Mouse (Mus musculus) liver, embryonic 16.5 days (tissue): Measurements from ENCODE around the gene Rnasek. TPM values are rescaled to one million over a fixed set of nuclear protein-coding genes. Genes with fewer than 3 reads are reported as not detected.

ENCODE experiments used
- ATAC-seq: fragments of 200-750 bp; cut with Nextera tagmentation; 2 replicates; pipeline ENCODE4 v1.8.0; 2017; ENCODE audit warnings: low read depth, mild to moderate bottlenecking, moderate number of reproducible peaks, moderate library complexity
- H3K27ac ChIP-seq: fragments of 300-500 bp; sonication (generic); 2 replicates; pipeline ENCODE4 v1.5.1; 2014; ENCODE audit warnings: mild to moderate bottlenecking, low read length
- H3K27me3 ChIP-seq: fragments of 300-500 bp; sonication (generic); 2 replicates; pipeline ENCODE4 v1.6.1; 2014; ENCODE audit warnings: low read depth, low read length, mixed read lengths; ENCODE audit not compliant: control insufficient read depth, insufficient read depth
- H3K36me3 ChIP-seq: fragments of 300-500 bp; sonication (generic); 2 replicates; pipeline ENCODE4 v1.6.1; 2014; ENCODE audit warnings: mild to moderate bottlenecking; ENCODE audit not compliant: control insufficient read depth, insufficient read depth
- H3K4me1 ChIP-seq: fragments of 300-500 bp; sonication (generic); 2 replicates; pipeline ENCODE4 v1.6.1; 2014; ENCODE audit warnings: low read depth, low read length, mixed read lengths; ENCODE audit not compliant: control insufficient read depth
- H3K4me2 ChIP-seq: fragments of 300-500 bp; sonication (generic); 2 replicates; pipeline ENCODE4 v1.6.1; 2014; ENCODE audit warnings: low read depth, low read length, mixed read lengths
- H3K4me3 ChIP-seq: fragments of 300-500 bp; sonication (generic); 2 replicates; pipeline ENCODE4 v1.5.1; 2014; ENCODE audit warnings: low read depth, mild to moderate bottlenecking, low read length
- H3K9ac ChIP-seq: fragments of 300-500 bp; sonication (generic); 2 replicates; pipeline ENCODE4 v1.6.1; 2014; ENCODE audit warnings: low read depth, low read length
- H3K9me3 ChIP-seq: fragments of 300-500 bp; sonication (generic); replicated peaks from 2 replicates; pipeline ENCODE4 v1.6.1; 2016; ENCODE audit warnings: low read length; ENCODE audit not compliant: control insufficient read depth
- WGBS: fragments of 180-500 bp; shearing (Covaris S2); extraction: QIAGEN DNeasy Blood & Tissue Kit; methylation state at CpG from one replicate; pipeline ENCODE4 v1.1.7; 2014; ENCODE audit not compliant: insufficient replicate concordance; 5-methylcytosine and 5-hydroxymethylcytosine counted together
- polyA plus RNA-seq: library from polyadenylated mRNA; unstranded; fragments of >200 nt; fragmentation: Nextera tagmentation; extraction: Ambion mirVana; gene quantifications from 2 replicates; pipeline ENCODE4 v1.2.1, GENCODE M21; 2015

Gene Rnasek
- 146 and 159 TPM in 2 replicates for polyA plus RNA-seq

DNA sequence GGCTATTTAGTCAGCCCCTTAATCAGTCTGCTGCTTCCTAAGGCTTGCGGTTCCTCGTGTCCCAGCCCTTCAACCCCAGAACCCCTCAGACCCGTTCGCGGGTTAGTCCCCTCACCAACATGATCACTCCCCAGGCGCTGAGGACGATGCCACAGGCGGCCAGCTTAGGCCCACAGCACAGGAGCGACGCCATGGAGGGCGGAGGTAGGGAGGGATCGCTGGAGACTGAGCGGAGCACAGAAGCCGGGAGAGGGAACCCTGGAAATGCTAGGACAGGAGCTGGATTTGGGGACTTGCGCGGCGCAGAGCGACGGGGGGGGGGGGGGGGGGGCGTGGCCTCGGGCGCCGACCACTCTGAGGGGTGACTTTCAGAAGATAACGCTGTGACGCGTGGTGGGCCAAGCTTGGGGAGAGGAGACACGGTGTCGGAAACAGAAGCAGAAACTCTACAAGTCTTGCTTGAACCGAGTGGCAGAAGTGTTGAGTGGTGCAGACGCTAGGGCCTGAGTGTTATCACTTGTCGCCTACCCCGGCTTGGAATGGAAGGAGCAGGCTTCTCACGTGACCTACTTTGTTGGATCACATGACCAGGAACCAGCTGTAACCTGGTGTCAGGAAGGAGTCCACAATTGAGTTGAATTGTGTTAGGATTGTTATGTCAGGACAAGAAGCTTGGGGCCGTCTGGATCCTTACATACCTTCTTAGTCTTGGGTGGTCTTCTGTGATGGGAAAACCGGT is at the start of gene Rnasek, which contains the start of gene Gm21988:
Rnasek (minus strand) TSS at position 302 of the 739 bp plus-strand sequence.
Gm21988 (minus strand) TSS at position 290 of the 739 bp plus-strand sequence.
- under 1% methylated on average over 26 of the region's 35 CpGs for WGBS
- no peaks in the 10 kb centered on the region for H3K9me3 ChIP-seq
- H3K27me3 ChIP-seq: no peaks in the 10 kb centered on the region
- H3K36me3 ChIP-seq: no peaks in the 10 kb centered on the region
- H3K9ac ChIP-seq: peak within 1 kb of the TSS; percentile 97
- peak within 1 kb of the TSS; percentile 95 for H3K27ac ChIP-seq
- peak; percentile 22 for ATAC-seq
- peak within 1 kb of the TSS; percentile 96 for H3K4me3 ChIP-seq
- H3K4me2 ChIP-seq: peak within 1 kb of the TSS; percentile 87
- H3K4me1 ChIP-seq: peaks cover 31% of the 10 kb centered on the region

GRCm38 (mm10) chr11:70289236-70289635 is 49.6 kb upstream of the Rnasek start:
- whole genome bisulfite sequencing: 37% methylated on average over 6 of the region's 6 CpGs

GRCm38 (mm10) chr11:70288102-70288501 is 48.5 kb upstream of the Rnasek start:
- 75% methylated on average over 10 of the region's 10 CpGs for WGBS
- no peaks in the 10 kb centered on the region for H3K36me3 ChIP-seq
- no peaks in the 10 kb centered on the region for H3K9me3 ChIP-seq
- no peak overlapping the region for H3K4me2 ChIP-seq
- no peak for ATAC-seq
- no peak overlapping the region for H3K9ac ChIP-seq
- no peaks in the 10 kb centered on the region for H3K27me3 ChIP-seq
- H3K4me3 ChIP-seq: no peak overlapping the region
- H3K27ac ChIP-seq: no peak overlapping the region
- H3K4me1 ChIP-seq: no peaks in the 10 kb centered on the region

More at GRCm38 (mm10) chr11:70289236-70289635, 49.6 kb upstream of the Rnasek start:
- H3K27me3 ChIP-seq: no peaks in the 10 kb centered on the region
- H3K9me3 ChIP-seq: no peaks in the 10 kb centered on the region
- ATAC-seq: no peak
- no peak overlapping the region for H3K4me2 ChIP-seq
- no peaks in the 10 kb centered on the region for H3K4me1 ChIP-seq
- no peaks in the 10 kb centered on the region for H3K36me3 ChIP-seq
- no peak overlapping the region for H3K9ac ChIP-seq
- no peak overlapping the region for H3K4me3 ChIP-seq
- H3K27ac ChIP-seq: no peak overlapping the region

GRCm38 (mm10) chr11:70285686-70286085 is 46.0 kb upstream of the Rnasek start:
- Histone ChIP-seq H3K27me3 (no peaks in the 10 kb centered on the region), H3K27ac (no peak overlapping the region), H3K4me2 (no peak overlapping the region), H3K9ac (no peak overlapping the region), H3K36me3 (no peaks in the 10 kb centered on the region), H3K4me3 (no peak overlapping the region), H3K4me1 (no peaks in the 10 kb centered on the region), H3K9me3 (no peaks in the 10 kb centered on the region)
- no peak for ATAC-seq
- WGBS: 52% methylated on average over 5 of the region's 5 CpGs

DNA sequence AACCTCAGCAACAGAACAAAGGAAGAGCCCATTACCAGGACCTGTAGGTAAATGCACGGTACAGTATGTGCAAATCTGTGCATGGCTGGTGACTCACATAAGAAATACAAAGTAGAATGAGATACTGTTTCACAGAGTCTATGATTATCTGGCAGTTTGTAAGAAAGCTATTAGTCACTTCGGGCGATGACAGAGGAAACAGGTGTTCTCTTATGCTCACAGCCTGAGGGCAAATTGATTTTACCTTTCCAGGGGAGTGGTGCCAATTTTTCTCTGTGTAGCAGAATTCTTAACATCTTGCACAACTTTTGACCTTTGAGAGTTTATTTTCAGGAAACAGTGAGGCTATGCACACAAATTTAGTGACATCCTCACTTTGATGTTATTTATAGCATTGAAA is 45.1 kb upstream of the Rnasek start:
- H3K9me3 ChIP-seq: no peaks in the 10 kb centered on the region
- H3K4me3 ChIP-seq: no peak overlapping the region
- no peak overlapping the region for H3K27ac ChIP-seq
- H3K4me2 ChIP-seq: no peak overlapping the region
- WGBS: 36% methylated on average over 3 of the region's 3 CpGs
- no peaks in the 10 kb centered on the region for H3K4me1 ChIP-seq
- no peaks in the 10 kb centered on the region for H3K27me3 ChIP-seq
- no peaks in the 10 kb centered on the region for H3K36me3 ChIP-seq
- H3K9ac ChIP-seq: no peak overlapping the region
- ATAC-seq: no peak

- Histone ChIP-seq H3K27me3 (no peaks in the 10 kb centered on the region), H3K9me3 (no peaks in the 10 kb centered on the region), H3K9ac (no peak overlapping the region), H3K4me3 (no peak overlapping the region), H3K27ac (no peak overlapping the region), H3K4me2 (no peak overlapping the region), H3K36me3 (no peaks in the 10 kb centered on the region), H3K4me1 (no peaks in the 10 kb centered on the region)
- no peak for ATAC-seq
- WGBS: 55% methylated on average over 4 of the region's 4 CpGs
These were observed 44.0 kb upstream of the Rnasek start for GRCm38 (mm10) chr11:70283666-70284065.

DNA sequence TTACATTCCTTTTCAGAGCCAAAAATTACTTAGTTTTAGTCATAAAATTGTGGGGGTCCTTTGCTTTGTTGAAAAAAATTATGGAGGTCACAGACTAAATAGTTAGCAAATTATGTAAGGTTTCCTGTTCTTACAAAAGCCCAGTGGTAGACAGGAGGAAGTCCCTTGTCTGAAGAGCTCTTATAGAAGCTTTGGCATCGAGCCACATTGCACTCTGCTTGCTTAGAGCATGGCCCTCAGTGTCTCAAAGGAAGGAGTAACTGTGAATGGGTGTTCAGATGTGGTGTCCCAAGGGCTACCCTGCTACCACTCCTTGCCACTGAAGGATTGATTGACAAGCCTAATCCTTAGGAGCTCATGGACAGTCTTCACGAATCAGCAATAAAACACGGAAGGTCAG is 40.8 kb upstream of the Rnasek start:
- Histone ChIP-seq H3K4me3 (no peak overlapping the region), H3K4me2 (no peak overlapping the region), H3K27ac (no peak overlapping the region), H3K9ac (no peak overlapping the region), H3K4me1 (no peaks in the 10 kb centered on the region), H3K27me3 (no peaks in the 10 kb centered on the region), H3K36me3 (no peaks in the 10 kb centered on the region), H3K9me3 (no peaks in the 10 kb centered on the region)
- no peak for ATAC-seq
- 39% methylated on average over 3 of the region's 3 CpGs for WGBS

- 71% methylated on average over 3 of the region's 3 CpGs for WGBS
- no peak overlapping the region for H3K4me2 ChIP-seq
- no peak overlapping the region for H3K27ac ChIP-seq
- no peaks in the 10 kb centered on the region for H3K27me3 ChIP-seq
- no peak for ATAC-seq
- H3K4me1 ChIP-seq: no peaks in the 10 kb centered on the region
- H3K9ac ChIP-seq: no peak overlapping the region
- H3K9me3 ChIP-seq: no peaks in the 10 kb centered on the region
- no peaks in the 10 kb centered on the region for H3K36me3 ChIP-seq
- no peak overlapping the region for H3K4me3 ChIP-seq
These were observed 39.3 kb upstream of the Rnasek start for GRCm38 (mm10) chr11:70278961-70279360.

DNA sequence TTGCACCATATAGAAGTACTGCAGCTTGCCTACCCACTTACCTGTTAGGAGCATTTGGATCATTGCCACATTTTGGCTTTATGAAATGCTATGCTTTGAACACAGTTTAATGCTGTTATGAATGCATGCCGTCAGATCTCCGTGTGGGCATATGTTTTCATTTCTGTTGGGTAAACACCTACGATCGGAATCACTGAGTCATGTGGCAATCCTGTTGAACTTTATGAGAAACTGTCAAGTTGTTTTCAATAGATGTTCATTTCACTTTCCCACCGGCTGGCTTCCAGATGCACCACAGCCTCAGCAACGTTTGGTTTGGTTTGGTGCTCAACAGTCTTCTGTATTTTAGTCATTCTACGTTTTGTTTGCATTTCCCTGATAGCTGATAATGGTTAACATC is 32.0 kb upstream of the Rnasek start:
- Histone ChIP-seq H3K9me3 (no peaks in the 10 kb centered on the region), H3K27me3 (no peaks in the 10 kb centered on the region), H3K27ac (no peak overlapping the region), H3K4me3 (no peak overlapping the region), H3K36me3 (no peaks in the 10 kb centered on the region), H3K4me1 (no peaks in the 10 kb centered on the region), H3K9ac (no peak overlapping the region), H3K4me2 (no peak overlapping the region)
- WGBS: 66% methylated on average over 7 of the region's 7 CpGs
- ATAC-seq: no peak
